Mouse (Mus musculus): ENCODE results near the gene Rasal1. TPM values are rescaled to one million over a fixed set of nuclear protein-coding genes. Genes with fewer than 3 reads are reported as not detected.

The Rasal1 gene
- polyA plus RNA-seq, 1 experiment from 2014 or later = 0.15 TPM

- H3K27ac ChIP-seq = no peak overlapping the region
- H3K4me2 ChIP-seq (replicated peaks) = peak overlapping the region; percentile 81
- H3K9ac ChIP-seq = peak overlapping the region; percentile 47
- no peaks in the 10 kb centered on the region for H3K27me3 ChIP-seq (replicated peaks)
- no peak for ATAC-seq (ENCODE audit: low FRiP score, low read depth)
- H3K4me3 ChIP-seq = peak overlapping the region; percentile 71; the same call in 1 of the 2 replicates
- peaks cover 4% of the 10 kb centered on the region; the same call in 1 of the 2 replicates for H3K9me3 ChIP-seq
- 94% methylated on average over 5 of the region's 5 CpGs for WGBS
- H3K36me3 ChIP-seq = peaks cover 10% of the 10 kb centered on the region
- peaks cover 18% of the 10 kb centered on the region for H3K4me1 ChIP-seq
These were observed 37.7 kb upstream of the Rasal1 start for GRCm38 (mm10) chr5:120610906-120611305.

- Histone ChIP-seq H3K27ac (no peak overlapping the region), H3K9ac (peak overlapping the region; percentile 47), H3K36me3 (peaks cover 15% of the 10 kb centered on the region), H3K4me2 (replicated peaks) (peak overlapping the region; percentile 81), H3K4me1 (peaks cover 18% of the 10 kb centered on the region), H3K4me3 (peak overlapping the region; percentile 71), H3K9me3 (peaks cover 8% of the 10 kb centered on the region; the same call in 1 of the 2 replicates), H3K27me3 (replicated peaks) (no peaks in the 10 kb centered on the region)
- no peak for ATAC-seq (ENCODE audit: low FRiP score, low read depth)
- 54% methylated on average over 8 of the region's 8 CpGs for WGBS
These were observed 37.2 kb upstream of the Rasal1 start for GRCm38 (mm10) chr5:120611416-120611815.

GRCm38 (mm10) chr5:120612442-120612821 lies 36.2 kb upstream of the Rasal1 start, which contains the start of the genes Rita1 and Ddx54:
Rita1 (minus strand) TSS chr5:120612589.
Ddx54 (plus strand) TSS chr5:120612739.
- peak within 1 kb of the TSS; percentile 81 for H3K4me2 ChIP-seq (replicated peaks)
- H3K27ac ChIP-seq = 0 out of 2 replicates have a peak within 1 kb of the TSS, but pooled peaks have one; percentile 57
- H3K27me3 ChIP-seq (replicated peaks) = no peaks in the 10 kb centered on the region
- peaks cover 25% of the 10 kb centered on the region for H3K36me3 ChIP-seq
- H3K4me1 ChIP-seq = peaks cover 18% of the 10 kb centered on the region
- ATAC-seq (ENCODE audit: low FRiP score, low read depth) = peak; percentile 86
- under 1% methylated on average over 22 of the region's 22 CpGs for WGBS
- peak within 1 kb of the TSS; percentile 61 for H3K9ac ChIP-seq
- H3K4me3 ChIP-seq = peak within 1 kb of the TSS; percentile 71
- peaks cover 8% of the 10 kb centered on the region; the same call in 1 of the 2 replicates for H3K9me3 ChIP-seq

- peak; percentile 92 for ATAC-seq (ENCODE audit: low FRiP score, low read depth)
- H3K27ac ChIP-seq = 0 out of 2 replicates have a peak overlapping the region, but pooled peaks have one; percentile 57
- peaks cover 31% of the 10 kb centered on the region for H3K36me3 ChIP-seq
- peak overlapping the region; percentile 81 for H3K4me2 ChIP-seq (replicated peaks)
- H3K9me3 ChIP-seq = peaks cover 8% of the 10 kb centered on the region; the same call in 1 of the 2 replicates
- H3K4me1 ChIP-seq = peaks cover 18% of the 10 kb centered on the region
- H3K9ac ChIP-seq = peak overlapping the region; percentile 61
- under 1% methylated on average over 69 of the region's 69 CpGs for WGBS
- no peaks in the 10 kb centered on the region for H3K27me3 ChIP-seq (replicated peaks)
- H3K4me3 ChIP-seq = peak overlapping the region; percentile 71
These were observed 35.6 kb upstream of the Rasal1 start for GRCm38 (mm10) chr5:120612822-120613604.

- Histone ChIP-seq H3K27me3 (replicated peaks) (no peaks in the 10 kb centered on the region), H3K4me3 (no peak overlapping the region), H3K27ac (no peak overlapping the region), H3K9me3 (peaks cover 8% of the 10 kb centered on the region; the same call in 1 of the 2 replicates), H3K9ac (no peak overlapping the region), H3K4me1 (peaks cover 17% of the 10 kb centered on the region), H3K36me3 (peaks cover 56% of the 10 kb centered on the region), H3K4me2 (replicated peaks) (no peak overlapping the region)
- 97% methylated on average over 4 of the region's 4 CpGs for WGBS
- no peak for ATAC-seq (ENCODE audit: low FRiP score, low read depth)
These were observed 32.7 kb upstream of the Rasal1 start for GRCm38 (mm10) chr5:120615903-120616302.

GRCm38 (mm10) chr5:120618778-120619177 lies 29.8 kb upstream of the Rasal1 start:
- ATAC-seq (ENCODE audit: low FRiP score, low read depth) = no peak
- Histone ChIP-seq H3K9ac (no peak overlapping the region), H3K4me1 (peaks cover 9% of the 10 kb centered on the region), H3K36me3 (peaks cover 85% of the 10 kb centered on the region), H3K27me3 (replicated peaks) (no peaks in the 10 kb centered on the region), H3K9me3 (peaks cover 8% of the 10 kb centered on the region; the same call in 1 of the 2 replicates), H3K27ac (no peak overlapping the region), H3K4me3 (no peak overlapping the region), H3K4me2 (replicated peaks) (no peak overlapping the region)
- 83% methylated on average over 12 of the region's 12 CpGs for WGBS

- H3K4me2 ChIP-seq (replicated peaks) = no peak overlapping the region
- 0 out of 2 replicates have a peak, but pooled peaks cover 5% of the 10 kb centered on the region for H3K4me1 ChIP-seq
- no peak overlapping the region for H3K27ac ChIP-seq
- no peaks in the 10 kb centered on the region for H3K27me3 ChIP-seq (replicated peaks)
- no peak overlapping the region for H3K4me3 ChIP-seq
- ATAC-seq (ENCODE audit: low FRiP score, low read depth) = no peak
- peaks cover 8% of the 10 kb centered on the region; the same call in 1 of the 2 replicates for H3K9me3 ChIP-seq
- peaks cover 89% of the 10 kb centered on the region for H3K36me3 ChIP-seq
- WGBS = 15% methylated on average over 5 of the region's 5 CpGs
- H3K9ac ChIP-seq = no peak overlapping the region
These were observed 29.4 kb upstream of the Rasal1 start for GRCm38 (mm10) chr5:120619201-120619600.

GRCm38 (mm10) chr5:120620375-120621077 lies 28.1 kb upstream of the Rasal1 start:
- peak; percentile 26; the same call in 1 of the 2 replicates for ATAC-seq (ENCODE audit: low FRiP score, low read depth)
- H3K4me3 ChIP-seq = no peak overlapping the region
- no peak overlapping the region for H3K27ac ChIP-seq
- peaks cover 99% of the 10 kb centered on the region for H3K36me3 ChIP-seq
- 0 out of 2 replicates have a peak, but pooled peaks cover 5% of the 10 kb centered on the region for H3K4me1 ChIP-seq
- no peak overlapping the region for H3K9ac ChIP-seq
- no peaks in the 10 kb centered on the region for H3K27me3 ChIP-seq (replicated peaks)
- no peak overlapping the region for H3K4me2 ChIP-seq (replicated peaks)
- peaks cover 7% of the 10 kb centered on the region; the same call in 1 of the 2 replicates for H3K9me3 ChIP-seq
- 73% methylated on average over 18 of the region's 18 CpGs for WGBS

GRCm38 (mm10) chr5:120621078-120621765 lies 27.4 kb upstream of the Rasal1 start:
- Histone ChIP-seq H3K4me3 (no peak overlapping the region), H3K4me2 (replicated peaks) (no peak overlapping the region), H3K9ac (no peak overlapping the region), H3K4me1 (0 out of 2 replicates have a peak, but pooled peaks cover 5% of the 10 kb centered on the region), H3K9me3 (peaks cover under 1% of the 10 kb centered on the region; the same call in 1 of the 2 replicates), H3K27ac (no peak overlapping the region), H3K36me3 (peaks cover 99% of the 10 kb centered on the region), H3K27me3 (replicated peaks) (no peaks in the 10 kb centered on the region)
- WGBS = 94% methylated on average over 23 of the region's 23 CpGs
- no peak; the same call in 1 of the 2 replicates for ATAC-seq (ENCODE audit: low FRiP score, low read depth)

- Histone ChIP-seq H3K4me2 (replicated peaks) (no peak overlapping the region), H3K4me1 (0 out of 2 replicates have a peak, but pooled peaks cover 5% of the 10 kb centered on the region), H3K4me3 (no peak overlapping the region), H3K27me3 (replicated peaks) (no peaks in the 10 kb centered on the region), H3K36me3 (peaks cover 100% of the 10 kb centered on the region), H3K9ac (0 out of 2 replicates have a peak overlapping the region, but pooled peaks have one; percentile 5), H3K27ac (no peak overlapping the region), H3K9me3 (no peaks in the 10 kb centered on the region)
- 93% methylated on average over 10 of the region's 10 CpGs for WGBS
- no peak for ATAC-seq (ENCODE audit: low FRiP score, low read depth)
These were observed 26.8 kb upstream of the Rasal1 start for GRCm38 (mm10) chr5:120621846-120622197.

GRCm38 (mm10) chr5:120622198-120622851 lies 26.3 kb upstream of the Rasal1 start:
- Histone ChIP-seq H3K27ac (no peak overlapping the region), H3K4me1 (0 out of 2 replicates have a peak, but pooled peaks cover 5% of the 10 kb centered on the region), H3K9ac (0 out of 2 replicates have a peak overlapping the region, but pooled peaks have one; percentile 5), H3K9me3 (no peaks in the 10 kb centered on the region), H3K36me3 (peaks cover 100% of the 10 kb centered on the region), H3K4me2 (replicated peaks) (no peak overlapping the region), H3K4me3 (no peak overlapping the region), H3K27me3 (replicated peaks) (no peaks in the 10 kb centered on the region)
- ATAC-seq (ENCODE audit: low FRiP score, low read depth) = no peak
- 64% methylated on average over 5 of the region's 5 CpGs for WGBS
